Mouse (Mus musculus) kidney, adult 2 months (tissue): ENCODE results near the gene Ffar1. TPM values are rescaled to one million over a fixed set of nuclear protein-coding genes. Genes with fewer than 3 reads are reported as not detected.
"Not testable (repeated sequence)": the region's sequence is repeated elsewhere in the genome, so short reads cannot be mapped to it uniquely, and the experiment has no call there.

Source experiments
- DNase-seq: peaks from one replicate; pipeline ENCODE4 v3.0.0; 2021
- H3K27ac ChIP-seq: fragments of 200-500 bp; 2 replicates; pipeline ENCODE4 v1.5.1; 2012; ENCODE audit warnings: low read depth, low read length, control low read depth, inconsistent platforms; ENCODE audit not compliant: insufficient read depth
- H3K27me3 ChIP-seq: fragments of 200-500 bp; replicated peaks from 2 replicates; pipeline ENCODE4 v1.6.1; 2012; ENCODE audit warnings: mild to moderate bottlenecking, moderate library complexity, low read length, inconsistent platforms; ENCODE audit not compliant: control insufficient read depth, insufficient read depth
- H3K36me3 ChIP-seq: fragments of 200-500 bp; 2 replicates; pipeline ENCODE4 v1.6.1; 2012; ENCODE audit warnings: mild to moderate bottlenecking, moderate library complexity, low read length, inconsistent platforms; ENCODE audit not compliant: control insufficient read depth, insufficient read depth
- H3K4me1 ChIP-seq: fragments of 200-500 bp; 2 replicates; pipeline ENCODE4 v1.6.1; 2011; ENCODE audit warnings: low read length; ENCODE audit not compliant: control insufficient read depth, insufficient read depth
- H3K4me3 ChIP-seq: fragments of 200-500 bp; 2 replicates; pipeline ENCODE4 v1.5.1; 2011; ENCODE audit warnings: mild to moderate bottlenecking, low read depth, low read length, control low read depth; ENCODE audit not compliant: insufficient read depth
- CTCF ChIP-seq: fragments of 200-500 bp; conservative IDR thresholded peaks from 2 replicates; pipeline ENCODE4 v1.5.1; 2011; ENCODE audit warnings: low read depth, mild to moderate bottlenecking, control low read depth, low read length, moderate library complexity, mixed read lengths; ENCODE audit not compliant: insufficient read depth, insufficient read length
- POLR2A ChIP-seq: fragments of 200-500 bp; IDR thresholded peaks from one replicate; pipeline ENCODE4 v1.6.1; 2011; ENCODE audit warnings: low read depth, low read length, control low read depth
- WGBS: fragments of 180-500 bp; shearing (Covaris S2); methylation state at CpG from one replicate; pipeline ENCODE4 v1.1.7; 2018; 5-methylcytosine and 5-hydroxymethylcytosine counted together
- polyA plus RNA-seq: library from polyadenylated mRNA; depleted of rRNA; stranded (reverse); fragments of >200 nt; gene quantifications from 2 replicates; pipeline ENCODE4 v1.2.3, GENCODE M21; 2012

Ffar1 gene
- polyA plus RNA-seq, 1 experiment = 0.48 TPM

GRCm38 (mm10) chr7:30837277-30837676 is 24.1 kb downstream of the Ffar1 start:
- Histone ChIP-seq H3K4me1 (peaks cover 3% of the 10 kb centered on the region; the same call in 1 of the 2 replicates), H3K27me3 (no peaks in the 10 kb centered on the region), H3K27ac (no peak overlapping the region), H3K36me3 (no peaks in the 10 kb centered on the region), H3K4me3 (no peak overlapping the region)
- TF ChIP-seq POLR2A (no peak), CTCF (no peak)
- DNase-seq = no peak

- H3K27me3 ChIP-seq, H3K4me3 ChIP-seq, H3K4me1 ChIP-seq, H3K27ac ChIP-seq, DNase-seq, H3K36me3 ChIP-seq: not testable (repeated sequence)
- 56% methylated on average over 8 of the region's 11 CpGs for WGBS
Observed at GRCm38 (mm10) chr7:30832684-30833083, 28.7 kb downstream of the Ffar1 start.

- TF ChIP-seq POLR2A (no peak), CTCF (no peak)
- no peak overlapping the region for H3K4me3 ChIP-seq
- DNase-seq = no peak
- no peaks in the 10 kb centered on the region for H3K27me3 ChIP-seq
- no peaks in the 10 kb centered on the region for H3K4me1 ChIP-seq
- 83% methylated on average over 14 of the region's 17 CpGs for WGBS
- H3K36me3 ChIP-seq = no peaks in the 10 kb centered on the region
- H3K27ac ChIP-seq = no peak overlapping the region
Observed at GRCm38 (mm10) chr7:30832261-30832660, 29.1 kb downstream of the Ffar1 start.

GRCm38 (mm10) chr7:30829428-30829827 is 31.9 kb downstream of the Ffar1 start:
- Histone ChIP-seq H3K36me3 (no peaks in the 10 kb centered on the region), H3K4me3 (no peak overlapping the region), H3K4me1 (no peaks in the 10 kb centered on the region), H3K27ac (no peak overlapping the region), H3K27me3 (no peaks in the 10 kb centered on the region)
- no peak for DNase-seq
- TF ChIP-seq CTCF = no peak
- no peak for TF ChIP-seq POLR2A
- WGBS = 82% methylated on average over 3 of the region's 3 CpGs

GRCm38 (mm10) chr7:30828871-30829270 is 32.5 kb downstream of the Ffar1 start:
- DNase-seq, H3K27me3 ChIP-seq, H3K4me3 ChIP-seq, H3K36me3 ChIP-seq, H3K27ac ChIP-seq, H3K4me1 ChIP-seq: not testable (repeated sequence)

GRCm38 (mm10) chr7:30826660-30827059 is 34.7 kb downstream of the Ffar1 start:
- Histone ChIP-seq H3K27me3 (no peaks in the 10 kb centered on the region), H3K36me3 (no peaks in the 10 kb centered on the region), H3K4me3 (no peak overlapping the region), H3K27ac (no peak overlapping the region), H3K4me1 (no peaks in the 10 kb centered on the region)
- no peak for TF ChIP-seq POLR2A
- TF ChIP-seq CTCF = no peak
- no peak for DNase-seq
- 93% methylated on average over 10 of the region's 10 CpGs for WGBS

GRCm38 (mm10) chr7:30824306-30824705 is 37.1 kb downstream of the Ffar1 start:
- H3K36me3 ChIP-seq = no peaks in the 10 kb centered on the region
- no peaks in the 10 kb centered on the region for H3K27me3 ChIP-seq
- TF ChIP-seq CTCF (no peak), POLR2A (no peak)
- H3K4me3 ChIP-seq = no peak overlapping the region
- no peak for DNase-seq
- no peaks in the 10 kb centered on the region for H3K4me1 ChIP-seq
- no peak overlapping the region for H3K27ac ChIP-seq
- WGBS = 82% methylated on average over 3 of the region's 3 CpGs

GRCm38 (mm10) chr7:30823675-30824074 is 37.7 kb downstream of the Ffar1 start, which contains the start of gene Ffar2:
TSS of gene Ffar2 (minus strand) at chr7:30823775.
- DNase-seq = no peak
- no peak for TF ChIP-seq CTCF
- no peak for TF ChIP-seq POLR2A
- WGBS = 91% methylated on average over 18 of the region's 18 CpGs
- H3K4me1 ChIP-seq = no peaks in the 10 kb centered on the region
- no peaks in the 10 kb centered on the region for H3K36me3 ChIP-seq
- H3K27ac ChIP-seq = no peak within 1 kb of the TSS
- no peaks in the 10 kb centered on the region for H3K27me3 ChIP-seq
- H3K4me3 ChIP-seq = no peak within 1 kb of the TSS
